Mouse (Mus musculus): ENCODE results near the gene Trim68. TPM values are rescaled to one million over a fixed set of nuclear protein-coding genes. Genes with fewer than 3 reads are reported as not detected.

Trim68 gene
- polyA plus RNA-seq, 1 experiment: 7.5 TPM

Other genes starting within 250 kb of the Trim68 start
- gene Rrm1, start 245.6 kb downstream of the Trim68 start, polyA plus RNA-seq (2012; ENCODE audit: insufficient read depth, insufficient read length, missing spikeins): 19.5 and 26.1 TPM in 2 replicates
- not detected in 2 replicates for gene Olfr543, start 205.6 kb downstream of the Trim68 start, polyA plus RNA-seq (2012; ENCODE audit: insufficient read depth, insufficient read length, missing spikeins)
- not detected in 2 replicates for gene Olfr544, start 199.0 kb downstream of the Trim68 start, polyA plus RNA-seq (2012; ENCODE audit: insufficient read depth, insufficient read length, missing spikeins)
- not detected in 2 replicates for gene Olfr545, start 187.8 kb downstream of the Trim68 start, polyA plus RNA-seq (2012; ENCODE audit: insufficient read depth, insufficient read length, missing spikeins)
- not detected in 2 replicates for gene Olfr547, start 152.6 kb downstream of the Trim68 start, polyA plus RNA-seq (2012; ENCODE audit: insufficient read depth, insufficient read length, missing spikeins)
- not detected in 2 replicates for gene Olfr548-ps1, start 146.4 kb downstream of the Trim68 start, polyA plus RNA-seq (2012; ENCODE audit: insufficient read depth, insufficient read length, missing spikeins)
- not detected in 2 replicates for gene Olfr549, start 137.5 kb downstream of the Trim68 start, polyA plus RNA-seq (2012; ENCODE audit: insufficient read depth, insufficient read length, missing spikeins)
- gene Trim21, start 121.8 kb downstream of the Trim68 start, polyA plus RNA-seq (2012; ENCODE audit: insufficient read depth, insufficient read length, missing spikeins): 3.1 and 4.2 TPM in 2 replicates
- not detected in 2 replicates for gene Olfr550, start 115.9 kb downstream of the Trim68 start, polyA plus RNA-seq (2012; ENCODE audit: insufficient read depth, insufficient read length, missing spikeins)
- gene Olfr551, start 95.4 kb downstream of the Trim68 start, polyA plus RNA-seq (2012; ENCODE audit: insufficient read depth, insufficient read length, missing spikeins): not detected in 2 replicates
- not detected in 2 replicates for gene Olfr552, start 89.6 kb downstream of the Trim68 start, polyA plus RNA-seq (2012; ENCODE audit: insufficient read depth, insufficient read length, missing spikeins)
- gene Olfr553, start 69.1 kb downstream of the Trim68 start, polyA plus RNA-seq (2012; ENCODE audit: insufficient read depth, insufficient read length, missing spikeins): not detected in 2 replicates
- not detected in 2 replicates for gene Olfr554, start 48.9 kb downstream of the Trim68 start, polyA plus RNA-seq (2012; ENCODE audit: insufficient read depth, insufficient read length, missing spikeins)
- not detected in 2 replicates for gene Olfr555, start 28.5 kb downstream of the Trim68 start, polyA plus RNA-seq (2012; ENCODE audit: insufficient read depth, insufficient read length, missing spikeins)
- not detected in 2 replicates for gene Olfr556, start 22.4 kb downstream of the Trim68 start, polyA plus RNA-seq (2012; ENCODE audit: insufficient read depth, insufficient read length, missing spikeins)
- not detected in 2 replicates for gene Olfr557, start 8.6 kb upstream of the Trim68 start, polyA plus RNA-seq (2012; ENCODE audit: insufficient read depth, insufficient read length, missing spikeins)
- 1.3 and 2.3 TPM in 2 replicates for gene Olfr558, start 14.9 kb upstream of the Trim68 start, polyA plus RNA-seq (2012; ENCODE audit: insufficient read depth, insufficient read length, missing spikeins)
- not detected in 2 replicates for gene Olfr33, start 31.7 kb upstream of the Trim68 start, polyA plus RNA-seq (2012; ENCODE audit: insufficient read depth, insufficient read length, missing spikeins)
- not detected in 2 replicates for gene Olfr559, start 40.2 kb upstream of the Trim68 start, polyA plus RNA-seq (2012; ENCODE audit: insufficient read depth, insufficient read length, missing spikeins)
- gene Olfr560, start 72.0 kb upstream of the Trim68 start, polyA plus RNA-seq (2012; ENCODE audit: insufficient read depth, insufficient read length, missing spikeins): not detected in 2 replicates
- gene Olfr78, start 72.1 kb upstream of the Trim68 start, polyA plus RNA-seq (2012; ENCODE audit: insufficient read depth, insufficient read length, missing spikeins): 1.3 TPM in 1 of 2 replicates, not detected in the other
- not detected in 2 replicates for gene Olfr561, start 83.9 kb upstream of the Trim68 start, polyA plus RNA-seq (2012; ENCODE audit: insufficient read depth, insufficient read length, missing spikeins)
- gene Olfr564, start 116.2 kb upstream of the Trim68 start, polyA plus RNA-seq (2012; ENCODE audit: insufficient read depth, insufficient read length, missing spikeins): not detected in 2 replicates
- not detected in 2 replicates for gene Olfr566, start 171.4 kb upstream of the Trim68 start, polyA plus RNA-seq (2012; ENCODE audit: insufficient read depth, insufficient read length, missing spikeins)
- not detected in 2 replicates for gene Olfr568, start 189.8 kb upstream of the Trim68 start, polyA plus RNA-seq (2012; ENCODE audit: insufficient read depth, insufficient read length, missing spikeins)
- not detected in 2 replicates for gene Olfr569, start 203.6 kb upstream of the Trim68 start, polyA plus RNA-seq (2012; ENCODE audit: insufficient read depth, insufficient read length, missing spikeins)
- gene Olfr570, start 207.2 kb upstream of the Trim68 start, polyA plus RNA-seq (2012; ENCODE audit: insufficient read depth, insufficient read length, missing spikeins): not detected in 2 replicates
- gene Olfr571, start 230.2 kb upstream of the Trim68 start, polyA plus RNA-seq (2012; ENCODE audit: insufficient read depth, insufficient read length, missing spikeins): 0.28 TPM in 1 of 2 replicates, not detected in the other
- gene Olfr572, start 237.1 kb upstream of the Trim68 start, polyA plus RNA-seq (2012; ENCODE audit: insufficient read depth, insufficient read length, missing spikeins): not detected in 2 replicates